Mouse (Mus musculus) spleen, adult 2 months (tissue): ENCODE data around the gene Rnf130. TPM values are rescaled to one million over a fixed set of nuclear protein-coding genes. Genes with fewer than 3 reads are reported as not detected.

Experiments
- DNase-seq, 2 experiments: peaks; one replicate each; pipeline versions ENCODE4 v3.0.0 to v3.0.0-alpha.2; 2012 to 2021; ENCODE audit warnings: low spot score in 2 of 2, low read depth in 1 of 2
- H3K27ac ChIP-seq: fragments of 200-500 bp; 2 replicates; pipeline ENCODE4 v1.5.1; 2012; ENCODE audit warnings: low read length, inconsistent platforms; ENCODE audit not compliant: insufficient read depth
- H3K27me3 ChIP-seq: fragments of 200-500 bp; 2 replicates; pipeline ENCODE4 v1.6.1; 2012; ENCODE audit warnings: mild to moderate bottlenecking, moderate library complexity, low read length, inconsistent platforms; ENCODE audit not compliant: control insufficient read depth, insufficient read depth
- H3K36me3 ChIP-seq: fragments of 200-500 bp; 2 replicates; pipeline ENCODE4 v1.6.1; 2012; ENCODE audit warnings: mild to moderate bottlenecking, low read length, inconsistent platforms; ENCODE audit not compliant: control insufficient read depth, insufficient read depth
- H3K4me1 ChIP-seq: fragments of 200-500 bp; 2 replicates; pipeline ENCODE4 v1.6.1; 2011; ENCODE audit warnings: inconsistent platforms; ENCODE audit not compliant: control insufficient read depth, insufficient read depth, insufficient read length
- H3K4me3 ChIP-seq: fragments of 200-500 bp; 2 replicates; pipeline ENCODE4 v1.5.1; 2011; ENCODE audit warnings: mild to moderate bottlenecking, inconsistent platforms; ENCODE audit not compliant: insufficient read depth, insufficient read length; ENCODE audit errors: extremely low read depth
- CTCF ChIP-seq: fragments of 200-500 bp; IDR thresholded peaks from 2 replicates; pipeline ENCODE4 v1.5.1; 2011; ENCODE audit warnings: mild to moderate bottlenecking, inconsistent platforms; ENCODE audit not compliant: insufficient read depth, insufficient read length, insufficient replicate concordance; ENCODE audit errors: extremely low read depth
- POLR2A ChIP-seq: fragments of 200-500 bp; IDR thresholded peaks from 2 replicates; pipeline ENCODE4 v1.6.1; 2011; ENCODE audit warnings: low read depth, low read length, inconsistent platforms
- WGBS: fragments of 180-500 bp; shearing (Covaris S2); methylation state at CpG from one replicate; pipeline ENCODE4 v1.1.7; 2018; 5-methylcytosine and 5-hydroxymethylcytosine counted together
- polyA plus RNA-seq: library from polyadenylated mRNA; depleted of rRNA; stranded (reverse); fragments of >200 nt; gene quantifications from 2 replicates; pipeline ENCODE4 v1.2.3, GENCODE M21; 2012; rRNA removed

Gene Rnf130
- polyA plus RNA-seq, 1 experiment: 52.5 TPM

GRCm38 (mm10) chr11:50147958-50148476 lies 122.9 kb downstream of the Rnf130 start:
- H3K36me3 ChIP-seq: peaks cover 48% of the 10 kb centered on the region
- H3K27me3 ChIP-seq: no peaks in the 10 kb centered on the region
- no peak overlapping the region for H3K4me3 ChIP-seq
- TF ChIP-seq CTCF (no peak), POLR2A (no peak)
- 96% methylated on average over 11 of the region's 11 CpGs for WGBS
- H3K4me1 ChIP-seq: no peaks in the 10 kb centered on the region
- no peak for DNase-seq
- no peak overlapping the region for H3K27ac ChIP-seq

- 89% methylated on average over 7 of the region's 7 CpGs for WGBS
- no peak overlapping the region for H3K4me3 ChIP-seq
- H3K27me3 ChIP-seq: no peaks in the 10 kb centered on the region
- no peak overlapping the region for H3K27ac ChIP-seq
- H3K4me1 ChIP-seq: no peaks in the 10 kb centered on the region
- no peak for TF ChIP-seq CTCF
- TF ChIP-seq POLR2A: no peak
- no peak for DNase-seq
- H3K36me3 ChIP-seq: peaks cover 54% of the 10 kb centered on the region
Observed at GRCm38 (mm10) chr11:50149200-50149599, 124.1 kb downstream of the Rnf130 start.

- no peaks in the 10 kb centered on the region for H3K4me1 ChIP-seq
- TF ChIP-seq CTCF: no peak
- TF ChIP-seq POLR2A: no peak
- no peak overlapping the region for H3K27ac ChIP-seq
- DNase-seq: no peak
- H3K4me3 ChIP-seq: no peak overlapping the region
- H3K27me3 ChIP-seq: no peaks in the 10 kb centered on the region
- WGBS: 88% methylated on average over 9 of the region's 9 CpGs
- peaks cover 57% of the 10 kb centered on the region for H3K36me3 ChIP-seq
Observed at GRCm38 (mm10) chr11:50149603-50150150, 124.5 kb downstream of the Rnf130 start.

GRCm38 (mm10) chr11:50151374-50151773 lies 126.2 kb downstream of the Rnf130 start:
- TF ChIP-seq POLR2A (no peak), CTCF (no peak)
- no peak overlapping the region for H3K27ac ChIP-seq
- H3K4me3 ChIP-seq: no peak overlapping the region
- no peak for DNase-seq
- no peaks in the 10 kb centered on the region for H3K4me1 ChIP-seq
- H3K36me3 ChIP-seq: peaks cover 55% of the 10 kb centered on the region
- H3K27me3 ChIP-seq: no peaks in the 10 kb centered on the region
- 96% methylated on average over 3 of the region's 3 CpGs for WGBS

GRCm38 (mm10) chr11:50154166-50154565 lies 129.0 kb downstream of the Rnf130 start:
- peaks cover 72% of the 10 kb centered on the region for H3K36me3 ChIP-seq
- no peak for DNase-seq
- TF ChIP-seq POLR2A: no peak
- no peak for TF ChIP-seq CTCF
- 85% methylated on average over 9 of the region's 9 CpGs for WGBS
- H3K4me3 ChIP-seq: no peak overlapping the region
- no peaks in the 10 kb centered on the region for H3K27me3 ChIP-seq
- no peak overlapping the region for H3K27ac ChIP-seq
- no peaks in the 10 kb centered on the region for H3K4me1 ChIP-seq

Other genes with a start within 250 kb of the Rnf130 start
- 0.56 and 0.70 TPM in 2 replicates for gene Gfpt2, start 231.2 kb upstream of the Rnf130 start, polyA plus RNA-seq
- gene Mapk9, start 178.6 kb upstream of the Rnf130 start, polyA plus RNA-seq: 11.9 and 12.1 TPM in 2 replicates
- gene Rasgef1c, start 123.5 kb upstream of the Rnf130 start, polyA plus RNA-seq: 0.25 and 0.42 TPM in 2 replicates
- 33.5 and 37.2 TPM in 2 replicates for gene Tbc1d9b, start 106.0 kb downstream of the Rnf130 start, polyA plus RNA-seq
- 2.4 and 3.5 TPM in 2 replicates for gene Mrnip, start 149.1 kb downstream of the Rnf130 start, polyA plus RNA-seq
- gene Sqstm1, start 185.5 kb downstream of the Rnf130 start, polyA plus RNA-seq: 113 and 117 TPM in 2 replicates
- gene Mgat4b, start 185.5 kb downstream of the Rnf130 start, polyA plus RNA-seq: 32.6 and 41.5 TPM in 2 replicates
- 44.9 and 53.9 TPM in 2 replicates for gene Ltc4s, start 213.3 kb downstream of the Rnf130 start, polyA plus RNA-seq